Mouse (Mus musculus) cortical plate, adult 2 months (tissue): Measurements from ENCODE around the gene Pkm. TPM values are rescaled to one million over a fixed set of nuclear protein-coding genes. Genes with fewer than 3 reads are reported as not detected.

Experiments
- H3K27ac ChIP-seq: fragments of 200-500 bp; 2 replicates; pipeline ENCODE4 v1.5.1; 2012; ENCODE audit warnings: low read length, control low read depth, inconsistent platforms; ENCODE audit not compliant: insufficient read depth
- H3K4me1 ChIP-seq: fragments of 200-500 bp; 2 replicates; pipeline ENCODE4 v1.6.1; 2011; ENCODE audit warnings: low read length; ENCODE audit not compliant: control insufficient read depth, insufficient read depth
- H3K4me3 ChIP-seq: fragments of 200-500 bp; 2 replicates; pipeline ENCODE4 v1.5.1; 2011; ENCODE audit warnings: mild to moderate bottlenecking, low read length, control low read depth; ENCODE audit not compliant: insufficient read depth
- CTCF ChIP-seq: fragments of 200-500 bp; IDR thresholded peaks from 2 replicates; pipeline ENCODE4 v1.5.1; 2011; ENCODE audit warnings: mild to moderate bottlenecking, control low read depth, low read length; ENCODE audit not compliant: insufficient read depth; ENCODE audit errors: extremely low read depth
- POLR2A ChIP-seq: fragments of 200-500 bp; IDR thresholded peaks from 2 replicates; pipeline ENCODE4 v1.6.1; 2011; ENCODE audit warnings: mild to moderate bottlenecking, low read length, control low read depth; ENCODE audit not compliant: insufficient read depth; ENCODE audit errors: extremely low read depth
- polyA plus RNA-seq: library from polyadenylated mRNA; depleted of rRNA; stranded (reverse); fragments of >200 nt; gene quantifications from 2 replicates; pipeline ENCODE4 v1.2.3, GENCODE M21; 2012

The Pkm gene
- polyA plus RNA-seq, 1 experiment, result 1,545 TPM

DNA sequence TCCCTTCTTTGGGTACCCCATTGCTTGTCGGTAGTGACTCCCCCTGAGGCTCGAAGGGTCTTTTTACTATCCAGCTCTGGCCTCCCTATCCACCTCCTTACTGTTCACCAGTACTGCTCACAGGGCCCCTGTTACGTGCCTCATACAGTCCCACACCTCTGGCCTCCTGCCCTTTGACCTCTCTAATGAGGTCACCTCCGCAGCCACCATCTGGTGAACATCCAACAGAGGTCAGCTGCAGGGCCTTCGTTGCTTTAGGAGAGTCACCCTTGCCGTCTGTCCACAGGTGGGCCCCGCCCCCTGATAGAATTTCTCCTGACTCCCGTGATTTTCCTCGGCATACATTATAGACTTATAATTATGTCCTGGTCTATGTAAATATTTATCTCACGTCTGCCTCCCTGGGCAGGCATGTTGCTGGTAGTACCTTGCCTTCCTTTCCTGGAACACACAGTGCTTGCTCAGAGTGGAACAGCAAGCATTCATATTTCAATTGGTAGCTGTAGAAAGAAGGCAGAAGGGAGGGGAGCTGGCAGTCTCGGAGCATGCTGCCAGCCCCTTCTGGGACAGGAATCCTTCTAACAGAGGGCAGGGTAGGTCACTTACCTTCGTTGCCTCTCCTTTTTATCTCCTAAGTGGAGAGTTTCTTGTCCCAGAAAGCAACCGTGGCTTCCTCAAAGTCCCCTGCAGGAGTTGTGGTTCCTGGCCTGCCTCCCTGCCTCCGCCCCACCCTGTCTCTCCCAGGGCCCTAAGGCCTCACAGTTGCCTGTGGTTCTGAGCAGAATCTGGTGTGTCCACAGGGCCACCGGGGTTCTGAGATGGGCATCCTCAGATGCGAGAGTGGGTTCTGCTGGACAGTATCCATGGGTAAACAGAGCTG, 38.6 kb downstream of the Pkm start:
- H3K27ac ChIP-seq, result no peak overlapping the region
- TF ChIP-seq CTCF (no peak), POLR2A (no peak)
- no peaks in the 10 kb centered on the region; the same call in 1 of the 2 replicates for H3K4me1 ChIP-seq
- H3K4me3 ChIP-seq, result no peak overlapping the region

DNA sequence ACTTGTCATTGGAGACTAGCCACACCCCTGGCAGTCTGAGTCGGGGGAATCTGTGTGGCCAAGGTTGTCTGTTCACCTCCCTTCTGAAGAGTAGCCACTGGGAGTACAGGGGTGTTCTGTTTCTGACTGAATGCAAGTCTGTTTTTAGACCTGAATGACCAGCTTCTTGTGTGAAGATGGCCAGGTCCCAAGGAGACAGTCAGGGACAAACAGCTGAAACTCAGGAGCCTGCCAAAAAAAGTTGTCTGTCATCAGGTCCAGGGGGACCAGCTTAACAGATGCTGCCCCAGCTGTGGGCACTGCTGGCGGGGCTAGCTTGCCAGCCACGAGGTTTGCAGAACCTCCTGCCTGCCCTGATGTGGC, 39.3 kb downstream of the Pkm start:
- H3K27ac ChIP-seq, result no peak overlapping the region
- TF ChIP-seq CTCF (no peak), POLR2A (no peak)

DNA sequence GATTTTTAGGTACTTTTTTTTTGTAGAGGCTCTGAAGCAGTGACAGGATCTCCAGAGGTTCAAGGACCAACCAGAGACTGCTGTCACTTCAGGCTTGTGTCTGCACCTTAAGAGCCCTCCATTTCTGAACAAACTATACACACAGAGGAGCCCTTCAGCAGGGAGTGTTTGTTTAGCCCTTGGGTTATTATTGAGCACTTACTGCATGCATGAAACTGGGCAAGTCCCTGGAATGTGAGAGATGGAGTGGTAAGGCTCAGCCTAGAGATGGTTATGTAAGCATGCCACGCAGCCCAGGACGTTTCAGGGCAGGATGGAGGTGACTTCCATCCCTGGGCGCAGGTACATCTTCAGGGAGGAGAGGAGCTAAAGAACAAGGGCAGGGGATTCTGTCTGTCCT, 40.2 kb downstream of the Pkm start:
- Histone ChIP-seq H3K4me1 (no peaks in the 10 kb centered on the region; the same call in 1 of the 2 replicates), H3K27ac (no peak overlapping the region), H3K4me3 (no peak overlapping the region)
- TF ChIP-seq POLR2A, result no peak
- TF ChIP-seq CTCF, result no peak

More for the DNA sequence above, 39.3 kb downstream of the Pkm start:
- Histone ChIP-seq H3K4me1 (no peaks in the 10 kb centered on the region; the same call in 1 of the 2 replicates), H3K4me3 (no peak overlapping the region)

DNA sequence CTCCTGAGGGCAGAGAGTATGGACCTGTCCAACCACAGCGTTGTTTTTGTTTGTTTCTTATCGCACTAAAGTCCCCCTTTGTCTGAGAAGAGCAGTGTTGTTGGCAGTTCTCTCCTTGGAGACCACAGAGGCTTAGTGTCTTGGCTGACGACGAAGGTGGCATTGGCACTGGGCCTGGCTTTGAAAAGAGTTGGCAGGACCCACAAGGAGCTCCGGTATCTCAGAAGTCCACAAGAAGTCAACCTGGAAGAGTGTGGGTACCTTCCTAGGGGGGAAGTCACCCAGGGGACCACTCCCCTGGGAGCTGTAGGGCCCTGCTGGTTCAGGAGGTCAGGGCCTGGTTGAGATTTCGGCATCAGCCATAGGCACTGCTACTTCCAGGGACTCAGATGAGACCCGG, 44.9 kb downstream of the Pkm start:
- H3K27ac ChIP-seq, result no peak overlapping the region
- H3K4me3 ChIP-seq, result no peak overlapping the region
- H3K4me1 ChIP-seq, result no peaks in the 10 kb centered on the region
- no peak for TF ChIP-seq CTCF
- no peak for TF ChIP-seq POLR2A

DNA sequence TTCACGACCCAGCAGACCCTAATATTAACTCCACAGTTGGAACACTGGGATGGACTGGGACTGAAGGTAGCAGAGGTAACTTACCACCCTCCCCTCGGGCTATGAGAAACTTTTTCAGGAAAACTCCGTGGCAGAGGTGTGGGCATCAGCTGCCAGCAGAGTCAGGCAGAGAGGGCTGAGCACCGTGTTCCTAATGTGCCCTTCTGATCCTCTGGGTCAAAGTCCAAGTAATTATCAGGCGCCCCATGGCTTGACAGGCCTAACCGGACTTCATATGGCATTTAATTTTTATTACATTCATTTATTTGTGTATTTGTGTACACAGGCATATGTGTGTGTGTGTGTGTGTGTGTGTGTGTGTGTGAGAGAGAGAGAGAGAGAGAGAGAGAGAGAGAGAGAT, 46.9 kb downstream of the Pkm start:
- Histone ChIP-seq H3K4me3 (no peak overlapping the region), H3K27ac (no peak overlapping the region), H3K4me1 (no peaks in the 10 kb centered on the region)
- TF ChIP-seq POLR2A, result no peak
- no peak for TF ChIP-seq CTCF

DNA sequence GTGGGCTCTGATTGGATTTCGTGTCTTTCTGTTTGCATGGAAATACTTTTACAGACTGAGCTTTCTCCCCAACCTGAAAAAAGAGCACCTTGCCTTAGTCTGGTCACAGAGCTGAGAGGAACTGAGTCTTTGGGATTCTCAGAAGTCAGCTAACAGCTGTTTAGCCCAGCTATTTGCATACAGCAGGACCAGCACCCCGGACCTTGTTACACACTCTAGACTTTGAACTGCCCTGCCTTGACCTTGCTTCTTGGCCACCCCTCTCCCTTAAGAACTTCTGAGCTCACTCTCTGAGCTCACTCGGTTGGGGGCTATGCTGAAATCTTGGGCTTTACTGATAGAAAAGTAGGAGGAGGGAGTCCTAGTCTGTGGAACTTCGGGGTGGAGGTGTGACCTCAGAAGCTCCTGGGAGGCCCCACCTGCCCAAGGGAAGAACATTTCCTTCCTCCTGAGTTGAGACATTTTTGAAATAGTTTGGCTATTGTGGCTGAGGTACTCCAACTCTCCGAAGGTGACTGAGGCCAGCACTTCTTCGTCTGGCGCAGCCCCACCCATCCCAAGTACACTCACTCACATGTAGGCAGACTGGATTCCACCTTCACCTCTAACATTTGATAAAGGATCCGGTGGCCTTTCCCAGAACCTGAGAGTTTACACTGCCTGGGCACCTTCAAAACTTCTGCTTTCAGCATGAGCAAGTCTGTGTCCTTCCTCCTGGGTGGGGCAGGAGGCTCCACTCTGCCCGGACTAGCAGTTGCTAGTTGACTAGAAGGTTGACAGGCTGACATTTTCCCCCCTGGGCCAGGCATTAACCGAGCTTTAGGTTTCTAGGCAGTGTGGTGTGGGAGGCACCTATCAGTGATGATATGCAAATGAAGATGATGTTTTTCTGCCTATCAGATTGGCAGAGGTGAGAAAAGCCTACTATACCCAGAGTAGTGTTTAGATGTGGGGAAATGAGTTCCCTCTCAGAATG, 51.0 kb downstream of the Pkm start:
- no peaks in the 10 kb centered on the region for H3K4me1 ChIP-seq
- no peak overlapping the region for H3K4me3 ChIP-seq
- no peak overlapping the region for H3K27ac ChIP-seq
- TF ChIP-seq CTCF (no peak), POLR2A (no peak)

DNA sequence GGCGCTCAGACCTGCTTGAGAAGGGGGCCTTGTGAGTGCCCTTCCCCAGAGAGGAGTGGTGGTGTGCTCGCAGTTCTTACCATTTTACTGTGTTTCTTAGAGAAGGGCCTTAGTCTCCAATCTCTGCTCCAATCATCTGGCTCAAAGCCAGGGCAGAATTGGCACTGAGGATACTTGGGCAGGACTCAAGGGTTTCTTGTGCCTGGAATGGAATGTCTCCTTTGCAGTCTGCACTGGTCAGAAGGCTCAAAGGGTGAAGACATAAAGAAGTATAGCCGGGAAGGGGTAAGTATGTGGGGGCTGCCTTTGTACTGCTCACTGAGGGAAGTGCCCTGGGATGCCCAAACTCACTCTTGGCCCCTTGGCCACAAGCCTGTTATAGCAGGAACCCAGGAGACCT, 53.1 kb downstream of the Pkm start:
- no peak overlapping the region for H3K27ac ChIP-seq
- TF ChIP-seq POLR2A (no peak), CTCF (no peak)
- no peak overlapping the region for H3K4me3 ChIP-seq
- H3K4me1 ChIP-seq, result no peaks in the 10 kb centered on the region

DNA sequence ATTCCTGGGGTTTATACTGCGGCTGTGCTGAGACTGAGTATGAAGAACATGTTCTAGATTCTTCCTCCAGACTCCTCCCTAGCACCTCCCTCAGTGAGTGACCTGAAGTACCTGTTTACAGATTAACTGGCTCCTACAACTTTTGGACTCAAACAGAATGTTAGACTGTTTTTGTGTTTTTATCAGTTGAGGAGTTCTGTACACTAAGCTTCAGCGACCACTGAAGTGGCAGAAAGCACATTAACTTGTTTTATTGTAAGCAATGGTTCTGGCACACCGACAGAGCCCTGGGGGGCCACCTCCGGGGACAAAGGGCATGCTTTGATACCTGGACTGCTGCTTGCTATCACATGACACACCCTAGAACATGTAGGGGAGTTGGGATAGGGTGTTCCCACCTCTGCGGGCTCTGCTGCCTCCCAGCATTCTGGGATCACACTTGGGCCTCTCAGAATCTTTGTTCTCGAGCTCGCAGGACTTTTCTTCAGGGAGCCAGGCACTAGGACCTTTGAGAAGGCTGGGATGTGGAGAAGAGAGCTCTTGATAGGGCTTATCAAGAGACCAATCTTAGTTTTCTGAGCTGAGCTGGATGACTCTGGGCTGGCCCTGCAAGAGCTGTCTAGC, 60.2 kb downstream of the Pkm start:
- TF ChIP-seq CTCF (no peak), POLR2A (no peak)
- Histone ChIP-seq H3K4me1 (no peaks in the 10 kb centered on the region), H3K27ac (no peak overlapping the region), H3K4me3 (no peak overlapping the region)

DNA sequence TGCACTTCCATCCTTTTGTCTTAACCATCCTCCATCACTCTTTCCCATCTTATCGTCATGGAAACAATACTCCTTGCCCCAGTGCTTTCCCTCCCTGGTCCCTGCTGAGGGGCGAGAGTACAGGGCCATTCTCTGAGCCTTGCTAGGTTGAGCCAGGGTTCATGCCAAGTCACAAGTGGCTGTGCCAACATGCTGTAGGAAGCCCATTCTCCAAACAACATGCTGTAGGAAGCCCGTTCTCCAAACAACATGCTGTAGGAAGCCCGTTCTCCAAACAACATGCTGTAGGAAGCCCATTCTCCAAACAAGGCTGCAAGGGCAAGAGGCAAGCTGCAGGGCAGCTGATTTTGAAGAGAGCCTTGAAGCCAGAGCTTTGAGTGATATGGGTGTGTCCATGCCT, 62.1 kb downstream of the Pkm start:
- no peak overlapping the region for H3K4me3 ChIP-seq
- TF ChIP-seq CTCF, result no peak
- TF ChIP-seq POLR2A, result no peak

DNA sequence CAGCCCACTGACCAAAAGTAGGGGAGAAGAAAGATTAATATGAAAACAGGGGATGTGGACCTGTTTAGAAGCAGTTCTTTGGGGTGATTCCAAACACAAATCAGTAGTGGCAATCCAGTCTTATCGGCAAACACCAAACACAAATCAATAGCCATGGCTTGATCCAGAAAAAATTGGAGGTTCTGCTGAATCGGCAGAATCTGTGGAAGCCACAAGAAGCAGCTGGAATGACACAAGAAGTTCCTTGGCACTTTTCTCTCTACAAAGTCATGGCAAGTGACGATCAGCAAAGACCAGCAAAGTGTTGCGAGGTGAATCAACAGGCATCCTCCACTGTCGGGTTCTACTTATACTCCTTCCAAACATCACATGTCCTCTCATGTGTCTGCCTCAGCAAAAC, 65.0 kb downstream of the Pkm start:
- H3K27ac ChIP-seq, result no peak overlapping the region
- H3K4me1 ChIP-seq, result peaks cover 6% of the 10 kb centered on the region; the same call in 1 of the 2 replicates
- no peak for TF ChIP-seq POLR2A
- TF ChIP-seq CTCF, result no peak

More for the DNA sequence above, 62.1 kb downstream of the Pkm start:
- H3K4me1 ChIP-seq, result peaks cover under 1% of the 10 kb centered on the region; the same call in 1 of the 2 replicates
- no peak overlapping the region for H3K27ac ChIP-seq

More for the DNA sequence above, 65.0 kb downstream of the Pkm start:
- no peak overlapping the region for H3K4me3 ChIP-seq
